Mouse (Mus musculus) heart, embryonic 11.5 days (tissue): ENCODE data around the gene Slc35f5. TPM values are rescaled to one million over a fixed set of nuclear protein-coding genes. Genes with fewer than 3 reads are reported as not detected.

Experiments used
- ATAC-seq: fragments of 200-750 bp; cut with Nextera tagmentation; replicated peaks from 2 replicates; pipeline ENCODE4 v1.8.0; 2017; ENCODE audit warnings: moderate library complexity; ENCODE audit not compliant: insufficient number of reproducible peaks, low FRiP score, low TSS enrichment
- H3K27ac ChIP-seq: fragments of 300-500 bp; sonication (generic); 2 replicates; pipeline ENCODE4 v1.5.1; 2014; ENCODE audit warnings: mild to moderate bottlenecking, low read depth, low read length
- H3K27me3 ChIP-seq: fragments of 300-500 bp; sonication (generic); 2 replicates; pipeline ENCODE4 v1.6.1; 2014; ENCODE audit warnings: mild to moderate bottlenecking, low read length, mixed read lengths; ENCODE audit not compliant: control insufficient read depth, insufficient read depth
- H3K36me3 ChIP-seq: fragments of 300-500 bp; sonication (generic); 2 replicates; pipeline ENCODE4 v1.6.1; 2014; ENCODE audit warnings: mild to moderate bottlenecking, low read length, moderate library complexity, mixed read lengths; ENCODE audit not compliant: control insufficient read depth, insufficient read depth
- H3K4me1 ChIP-seq: fragments of 300-500 bp; sonication (generic); 2 replicates; pipeline ENCODE4 v1.6.1; 2014; ENCODE audit warnings: low read length; ENCODE audit not compliant: control insufficient read depth, insufficient read depth
- H3K4me2 ChIP-seq: fragments of 300-500 bp; sonication (generic); 2 replicates; pipeline ENCODE4 v1.6.1; 2014; ENCODE audit warnings: mild to moderate bottlenecking, moderate library complexity
- H3K4me3 ChIP-seq: fragments of 300-500 bp; sonication (generic); 2 replicates; pipeline ENCODE4 v1.5.1; 2014; ENCODE audit warnings: low read depth, low read length
- H3K9ac ChIP-seq: fragments of 300-500 bp; sonication (generic); 2 replicates; pipeline ENCODE4 v1.6.1; 2014; ENCODE audit warnings: mild to moderate bottlenecking, low read depth, low read length, moderate library complexity
- H3K9me3 ChIP-seq: fragments of 300-500 bp; sonication (generic); replicated peaks from 2 replicates; pipeline ENCODE4 v1.6.1; 2016; ENCODE audit warnings: low read length; ENCODE audit not compliant: control insufficient read depth
- whole genome bisulfite sequencing: fragments of 180-500 bp; shearing (Covaris S2); extraction: QIAGEN DNeasy Blood & Tissue Kit; methylation state at CpG from one replicate; pipeline ENCODE4 v1.1.7; 2014; ENCODE audit not compliant: insufficient replicate concordance; 5-methylcytosine and 5-hydroxymethylcytosine counted together
- polyA plus RNA-seq: library from polyadenylated mRNA; unstranded; fragments of >200 nt; fragmentation: Nextera tagmentation; extraction: Ambion mirVana; gene quantifications from 2 replicates; pipeline ENCODE4 v1.2.1, GENCODE M21; 2014

Gene Slc35f5
- polyA plus RNA-seq, 1 experiment from 2014 or later = 40.7 TPM

DNA sequence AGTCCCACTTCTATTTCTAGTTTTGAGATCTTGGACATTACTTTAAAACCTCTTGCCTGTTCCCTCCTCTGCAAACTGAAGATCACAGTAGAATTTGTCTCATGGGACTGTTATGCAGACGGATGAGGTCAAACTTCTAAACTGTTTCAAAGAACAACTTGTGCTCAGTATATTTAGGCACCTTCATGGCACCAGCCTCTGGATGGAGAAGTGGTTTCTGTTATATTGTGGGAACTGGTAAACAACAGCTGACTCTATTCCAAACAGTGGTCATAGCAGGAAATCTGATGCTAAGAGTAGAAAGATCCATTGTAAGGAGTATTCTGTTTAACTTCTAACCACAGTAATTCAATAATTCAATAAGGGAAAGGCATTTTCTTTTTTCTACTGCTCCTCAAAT, 17.7 kb downstream of the Slc35f5 start:
- 86% methylated on average over 1 of the region's 1 CpGs for WGBS
- Histone ChIP-seq H3K9me3 (no peaks in the 10 kb centered on the region), H3K36me3 (peaks cover 11% of the 10 kb centered on the region), H3K4me3 (no peak overlapping the region), H3K4me2 (no peak overlapping the region), H3K4me1 (0 out of 2 replicates have a peak, but pooled peaks cover 13% of the 10 kb centered on the region), H3K9ac (no peak overlapping the region), H3K27me3 (no peaks in the 10 kb centered on the region), H3K27ac (no peak overlapping the region)
- ATAC-seq = no peak

DNA sequence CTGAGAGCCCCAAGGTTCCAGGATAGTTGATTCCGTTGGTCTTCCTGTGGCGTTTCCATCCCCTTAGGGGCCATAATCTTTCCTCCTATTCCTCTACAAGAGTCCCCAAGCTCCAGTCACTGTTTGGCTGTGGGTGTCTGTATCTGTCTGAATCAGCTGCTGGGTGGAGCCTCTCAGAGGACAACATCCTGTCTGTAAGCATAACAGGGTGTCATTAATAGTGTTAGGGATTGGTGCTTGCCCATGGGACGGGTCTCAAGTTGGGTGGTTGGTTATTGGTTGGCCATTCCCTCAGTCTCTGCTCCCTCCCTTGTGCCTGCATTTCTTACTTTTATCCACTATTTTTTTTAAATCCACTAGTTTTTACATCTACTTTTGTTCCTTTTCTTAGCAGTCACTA, 20.7 kb downstream of the Slc35f5 start:
- Histone ChIP-seq H3K27me3 (no peaks in the 10 kb centered on the region), H3K9ac (no peak overlapping the region), H3K27ac (no peak overlapping the region), H3K36me3 (peaks cover 8% of the 10 kb centered on the region), H3K4me2 (no peak overlapping the region), H3K4me1 (0 out of 2 replicates have a peak, but pooled peaks cover 7% of the 10 kb centered on the region), H3K9me3 (no peaks in the 10 kb centered on the region), H3K4me3 (no peak overlapping the region)
- WGBS = 91% methylated on average over 3 of the region's 3 CpGs
- no peak for ATAC-seq

DNA sequence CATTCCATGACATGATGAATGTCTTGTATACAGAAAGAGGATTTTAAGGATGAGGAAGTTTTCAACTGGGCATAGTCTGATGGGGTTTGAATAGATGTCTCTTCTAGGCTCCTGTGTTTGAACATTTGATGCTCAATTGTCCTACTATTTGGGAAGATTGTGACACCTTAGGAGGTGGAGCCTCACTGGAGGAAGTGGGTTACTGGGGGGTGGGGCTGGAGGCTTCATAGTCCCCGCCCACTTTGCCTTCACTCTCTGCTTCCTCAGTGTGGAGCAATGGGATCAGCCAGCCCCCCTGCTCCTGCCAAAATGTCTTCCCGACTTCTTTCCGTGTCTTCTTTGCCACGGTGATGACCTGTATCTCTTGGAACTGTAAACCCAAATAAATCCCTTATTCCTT, 43.2 kb downstream of the Slc35f5 start:
- no peak for ATAC-seq
- WGBS = 69% methylated on average over 4 of the region's 4 CpGs
- H3K9ac ChIP-seq = no peak overlapping the region

DNA sequence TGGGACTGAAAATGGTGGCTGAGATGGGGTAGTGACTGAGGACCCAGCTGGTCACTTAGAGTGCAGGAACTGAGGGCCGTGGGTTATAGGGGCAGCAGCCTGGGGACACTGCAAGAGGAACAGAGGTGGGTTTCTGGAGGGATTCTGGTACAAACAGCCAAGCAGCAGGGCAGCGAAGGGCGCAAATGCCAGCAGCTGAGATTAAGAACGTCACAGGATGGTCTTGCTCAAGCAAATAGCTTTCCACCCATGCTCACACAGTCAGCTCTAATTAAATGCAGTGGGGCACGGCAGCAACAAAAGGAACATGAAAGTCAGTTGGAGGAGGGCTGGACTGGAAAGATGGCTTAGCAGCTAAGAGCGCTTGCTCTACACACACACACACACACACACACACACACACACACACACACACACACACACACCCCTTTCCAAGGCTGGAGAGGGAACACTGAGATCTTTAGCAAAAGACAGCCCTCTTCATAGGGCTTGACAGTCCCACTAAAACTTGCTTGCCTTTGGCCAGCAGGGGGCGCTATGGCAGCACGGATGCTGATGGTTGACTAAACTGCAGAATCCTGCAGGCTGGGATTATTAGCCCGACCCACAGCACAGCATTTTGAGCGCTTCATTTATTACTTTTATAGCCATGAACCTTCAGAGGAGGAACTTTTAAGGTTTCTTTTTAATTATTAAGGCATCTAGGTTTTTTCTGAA, 46.9 kb downstream of the Slc35f5 start:
- 28% methylated on average over 10 of the region's 10 CpGs for WGBS
- ATAC-seq = 0 out of 2 replicates have a peak, but pooled peaks have one; percentile 46

More for the DNA sequence above, 43.2 kb downstream of the Slc35f5 start:
- no peak overlapping the region for H3K4me2 ChIP-seq
- H3K27me3 ChIP-seq = no peaks in the 10 kb centered on the region
- peaks cover 10% of the 10 kb centered on the region; the same call in 1 of the 2 replicates for H3K9me3 ChIP-seq
- no peak overlapping the region for H3K4me3 ChIP-seq
- no peaks in the 10 kb centered on the region for H3K4me1 ChIP-seq
- no peak overlapping the region for H3K27ac ChIP-seq
- no peaks in the 10 kb centered on the region for H3K36me3 ChIP-seq

DNA sequence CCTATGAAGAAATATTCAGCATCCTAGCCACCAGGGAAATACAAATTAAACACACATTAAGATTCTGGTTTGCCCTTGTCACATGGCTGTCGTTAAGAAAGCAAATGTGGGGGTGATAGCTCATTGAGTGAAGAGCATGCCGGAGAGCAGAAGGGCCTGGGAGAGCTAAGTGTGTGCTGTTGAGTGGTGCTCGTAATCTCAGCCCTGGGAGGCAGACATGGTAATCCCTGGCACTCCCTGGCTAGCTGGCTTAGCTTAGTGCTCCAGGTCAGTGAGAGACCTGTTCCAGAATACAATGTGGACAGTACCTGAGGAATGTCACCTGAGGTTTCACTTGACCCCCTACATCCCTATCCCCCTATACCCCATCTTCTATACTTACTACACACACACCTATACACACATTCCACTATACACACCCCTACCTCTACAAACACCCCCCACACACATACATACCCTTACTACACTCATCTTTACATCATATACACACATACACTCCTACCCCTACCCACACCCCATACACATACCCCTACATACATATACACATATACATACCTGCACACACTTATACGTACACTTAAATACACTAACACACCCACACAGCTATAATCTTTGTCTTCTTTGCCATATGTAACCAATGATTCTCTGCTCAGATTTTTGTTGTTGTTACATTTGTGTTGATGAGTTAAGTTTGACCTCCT, 64.1 kb downstream of the Slc35f5 start:
- ATAC-seq = no peak
- whole genome bisulfite sequencing = 60% methylated on average over 4 of the region's 4 CpGs

More for the DNA sequence above, 46.9 kb downstream of the Slc35f5 start:
- H3K9me3 ChIP-seq = no peaks in the 10 kb centered on the region
- H3K9ac ChIP-seq = no peak overlapping the region
- no peaks in the 10 kb centered on the region for H3K4me1 ChIP-seq
- H3K27ac ChIP-seq = no peak overlapping the region
- H3K4me3 ChIP-seq = no peak overlapping the region
- no peaks in the 10 kb centered on the region for H3K27me3 ChIP-seq
- no peaks in the 10 kb centered on the region for H3K36me3 ChIP-seq
- no peak overlapping the region for H3K4me2 ChIP-seq

DNA sequence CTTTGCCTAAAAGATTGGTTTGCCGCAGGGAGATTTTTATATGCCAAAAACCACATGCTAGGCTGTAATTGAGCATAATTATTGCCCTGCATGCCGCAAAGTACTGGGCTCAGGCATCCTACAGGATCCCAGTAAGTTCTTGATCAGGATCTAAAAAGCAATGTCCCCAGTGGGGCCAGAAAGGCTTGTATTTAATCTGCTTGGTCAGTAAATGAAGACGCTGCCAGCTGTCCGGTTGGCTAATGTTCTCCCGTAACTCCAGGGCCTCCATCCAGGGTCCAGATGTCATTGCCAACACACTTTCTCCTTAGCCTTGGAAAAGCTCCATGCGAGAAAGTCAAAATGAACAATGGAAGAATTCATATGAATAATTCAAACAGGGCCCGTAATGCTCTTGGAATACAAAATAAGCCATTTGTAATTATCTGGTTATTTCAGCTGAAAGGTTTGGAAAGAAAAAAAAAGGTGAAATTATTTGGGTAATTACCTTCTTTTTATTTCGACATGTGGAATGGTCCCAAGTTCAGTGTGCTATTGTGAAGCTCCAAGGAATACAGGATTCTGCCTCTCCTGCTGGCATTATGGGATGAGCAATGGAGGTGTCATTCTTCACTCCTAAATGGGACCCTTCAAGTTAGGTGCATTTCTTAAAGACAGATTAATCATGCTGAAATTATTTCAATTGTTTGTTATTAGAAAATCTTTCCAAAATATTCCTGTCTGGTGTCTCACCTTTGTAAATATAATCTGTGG, 79.3 kb downstream of the Slc35f5 start:
- H3K4me3 ChIP-seq = no peak overlapping the region
- H3K36me3 ChIP-seq = no peaks in the 10 kb centered on the region
- no peak overlapping the region for H3K4me2 ChIP-seq
- WGBS = 87% methylated on average over 8 of the region's 8 CpGs
- H3K27me3 ChIP-seq = no peaks in the 10 kb centered on the region
- no peak overlapping the region for H3K27ac ChIP-seq
- ATAC-seq = no peak
- no peaks in the 10 kb centered on the region for H3K4me1 ChIP-seq
- H3K9ac ChIP-seq = no peak overlapping the region
- H3K9me3 ChIP-seq = no peaks in the 10 kb centered on the region

More for the DNA sequence above, 64.1 kb downstream of the Slc35f5 start:
- Histone ChIP-seq H3K4me1 (no peaks in the 10 kb centered on the region), H3K9ac (no peak overlapping the region), H3K36me3 (no peaks in the 10 kb centered on the region), H3K4me3 (no peak overlapping the region), H3K9me3 (no peaks in the 10 kb centered on the region), H3K4me2 (no peak overlapping the region), H3K27ac (no peak overlapping the region), H3K27me3 (no peaks in the 10 kb centered on the region)

DNA sequence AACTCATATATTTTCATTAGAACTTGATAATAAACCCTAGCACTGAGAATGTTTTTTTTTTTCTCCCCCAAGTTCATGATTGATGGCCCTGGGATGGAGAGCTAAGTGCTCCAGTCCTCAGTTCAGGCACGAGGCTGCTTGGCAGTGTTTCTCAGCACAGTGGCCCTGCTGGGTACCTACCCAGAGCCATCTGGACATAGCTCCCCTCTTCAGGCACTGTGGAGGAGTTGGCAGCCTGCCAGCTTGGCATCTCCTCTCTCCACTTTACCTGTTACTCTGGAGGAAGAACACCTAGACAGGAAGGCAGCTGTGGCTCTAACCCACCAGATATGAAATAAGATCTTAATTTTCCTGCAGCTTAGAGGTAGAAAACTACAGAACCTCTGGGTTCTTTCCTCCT, 83.2 kb downstream of the Slc35f5 start:
- H3K9ac ChIP-seq = no peak overlapping the region
- H3K4me2 ChIP-seq = no peak overlapping the region
- H3K27me3 ChIP-seq = no peaks in the 10 kb centered on the region
- 51% methylated on average over 1 of the region's 1 CpGs for WGBS
- no peak overlapping the region for H3K27ac ChIP-seq
- no peak overlapping the region for H3K4me3 ChIP-seq
- no peaks in the 10 kb centered on the region for H3K4me1 ChIP-seq
- no peaks in the 10 kb centered on the region for H3K36me3 ChIP-seq
- no peak for ATAC-seq
- no peaks in the 10 kb centered on the region for H3K9me3 ChIP-seq
